Mouse (Mus musculus) hindbrain, embryonic 16.5 days (tissue): ENCODE measurements at regions not wholly inside any gene's neighbourhood (a gene's known extent, or its start where the extent isn't known, plus 50 kb on each side); places are given as distances from the start of the nearest gene placed in this dataset.

ENCODE experiments used
- ATAC-seq: fragments of 200-750 bp; cut with Nextera tagmentation; 2 replicates; pipeline ENCODE4 v1.8.0; 2017; ENCODE audit warnings: moderate TSS enrichment, moderate library complexity
- H3K27ac ChIP-seq: fragments of 300-500 bp; sonication (generic); 2 replicates; pipeline ENCODE4 v1.5.1; 2014; ENCODE audit warnings: low read depth, mild to moderate bottlenecking, control low read depth, low read length, moderate library complexity
- H3K27me3 ChIP-seq: fragments of 300-500 bp; sonication (generic); replicated peaks from 2 replicates; pipeline ENCODE4 v1.6.1; 2014; ENCODE audit warnings: low read length; ENCODE audit not compliant: control insufficient read depth, insufficient read depth
- H3K36me3 ChIP-seq: fragments of 300-500 bp; sonication (generic); 2 replicates; pipeline ENCODE4 v1.6.1; 2014; ENCODE audit warnings: mild to moderate bottlenecking, low read length, moderate library complexity, mixed read lengths; ENCODE audit not compliant: control insufficient read depth, insufficient read depth
- H3K4me1 ChIP-seq: fragments of 300-500 bp; sonication (generic); 2 replicates; pipeline ENCODE4 v1.6.1; 2014; ENCODE audit warnings: low read depth, low read length; ENCODE audit not compliant: control insufficient read depth, insufficient read depth
- H3K4me2 ChIP-seq: fragments of 300-500 bp; sonication (generic); 2 replicates; pipeline ENCODE4 v1.6.1; 2014; ENCODE audit warnings: mild to moderate bottlenecking, low read length, control low read depth, moderate library complexity
- H3K4me3 ChIP-seq: fragments of 300-500 bp; sonication (generic); 2 replicates; pipeline ENCODE4 v1.5.1; 2014; ENCODE audit warnings: mild to moderate bottlenecking, low read length, control low read depth, moderate library complexity
- H3K9ac ChIP-seq: fragments of 300-500 bp; sonication (generic); 2 replicates; pipeline ENCODE4 v1.6.1; 2014; ENCODE audit warnings: low read depth, mild to moderate bottlenecking, control low read depth, low read length, moderate library complexity
- H3K9me3 ChIP-seq: fragments of 300-500 bp; sonication (generic); 2 replicates; pipeline ENCODE4 v1.6.1; 2014; ENCODE audit warnings: mild to moderate bottlenecking, low read length, moderate library complexity; ENCODE audit not compliant: control insufficient read depth
- WGBS: fragments of 180-500 bp; shearing (Covaris S2); extraction: QIAGEN DNeasy Blood & Tissue Kit; methylation state at CpG from one replicate; pipeline ENCODE4 v1.1.7; 2014; 5-methylcytosine and 5-hydroxymethylcytosine counted together

GRCm38 (mm10) chr13:107637269-107637668 lies 407.0 kb upstream of the Smim15 start:
- Histone ChIP-seq H3K4me3 (no peak overlapping the region), H3K27ac (no peak overlapping the region), H3K4me2 (no peak overlapping the region), H3K4me1 (no peaks in the 10 kb centered on the region), H3K9me3 (no peaks in the 10 kb centered on the region), H3K36me3 (no peaks in the 10 kb centered on the region), H3K9ac (no peak overlapping the region), H3K27me3 (no peaks in the 10 kb centered on the region)
- no peak for ATAC-seq
- WGBS, result 93% methylated on average over 5 of the region's 5 CpGs

- ATAC-seq, result no peak
- Histone ChIP-seq H3K9ac (no peak overlapping the region; the same call in 1 of the 2 replicates), H3K27ac (no peak overlapping the region), H3K36me3 (no peaks in the 10 kb centered on the region), H3K27me3 (no peaks in the 10 kb centered on the region), H3K4me1 (no peaks in the 10 kb centered on the region), H3K4me2 (no peak overlapping the region), H3K4me3 (no peak overlapping the region), H3K9me3 (no peaks in the 10 kb centered on the region)
- WGBS, result 31% methylated on average over 5 of the region's 5 CpGs
Observed at GRCm38 (mm10) chr13:107635114-107635513, 409.1 kb upstream of the Smim15 start.

- Histone ChIP-seq H3K36me3 (no peaks in the 10 kb centered on the region), H3K9me3 (no peaks in the 10 kb centered on the region), H3K4me2 (no peak overlapping the region), H3K27ac (no peak overlapping the region), H3K4me3 (no peak overlapping the region), H3K27me3 (peaks cover 3% of the 10 kb centered on the region), H3K4me1 (no peaks in the 10 kb centered on the region), H3K9ac (no peak overlapping the region)
- WGBS, result 59% methylated on average over 2 of the region's 2 CpGs
- no peak for ATAC-seq
Observed at GRCm38 (mm10) chr13:107627073-107627472, 417.2 kb upstream of the Smim15 start.

GRCm38 (mm10) chr13:107626670-107627069 lies 417.6 kb upstream of the Smim15 start:
- peaks cover 3% of the 10 kb centered on the region for H3K27me3 ChIP-seq
- no peak overlapping the region for H3K27ac ChIP-seq
- WGBS, result 68% methylated on average over 8 of the region's 8 CpGs
- no peak overlapping the region for H3K9ac ChIP-seq
- ATAC-seq, result no peak
- no peaks in the 10 kb centered on the region for H3K9me3 ChIP-seq
- no peak overlapping the region for H3K4me2 ChIP-seq
- H3K36me3 ChIP-seq, result no peaks in the 10 kb centered on the region
- no peak overlapping the region for H3K4me3 ChIP-seq
- no peaks in the 10 kb centered on the region for H3K4me1 ChIP-seq

GRCm38 (mm10) chr13:107621337-107621736 lies 422.9 kb upstream of the Smim15 start:
- Histone ChIP-seq H3K27me3 (peaks cover 3% of the 10 kb centered on the region), H3K4me2 (no peak overlapping the region), H3K4me1 (peaks cover 19% of the 10 kb centered on the region), H3K9me3 (no peaks in the 10 kb centered on the region), H3K36me3 (no peaks in the 10 kb centered on the region), H3K27ac (no peak overlapping the region), H3K4me3 (no peak overlapping the region), H3K9ac (no peak overlapping the region)
- no peak for ATAC-seq
- 68% methylated on average over 2 of the region's 2 CpGs for WGBS

- 72% methylated on average over 2 of the region's 2 CpGs for WGBS
- H3K4me1 ChIP-seq, result peaks cover 19% of the 10 kb centered on the region
- no peaks in the 10 kb centered on the region for H3K36me3 ChIP-seq
Observed at GRCm38 (mm10) chr13:107620887-107621286, 423.4 kb upstream of the Smim15 start.

GRCm38 (mm10) chr13:107620210-107620609 lies 424.0 kb upstream of the Smim15 start:
- ATAC-seq, result no peak
- Histone ChIP-seq H3K27me3 (peaks cover 5% of the 10 kb centered on the region), H3K9ac (no peak overlapping the region), H3K4me2 (no peak overlapping the region), H3K27ac (no peak overlapping the region), H3K9me3 (no peaks in the 10 kb centered on the region), H3K4me1 (peaks cover 19% of the 10 kb centered on the region), H3K36me3 (no peaks in the 10 kb centered on the region), H3K4me3 (no peak overlapping the region)
- WGBS, result 22% methylated on average over 6 of the region's 6 CpGs

More at GRCm38 (mm10) chr13:107620887-107621286, 423.4 kb upstream of the Smim15 start:
- no peak for ATAC-seq
- peaks cover 3% of the 10 kb centered on the region for H3K27me3 ChIP-seq
- H3K9me3 ChIP-seq, result no peaks in the 10 kb centered on the region
- H3K27ac ChIP-seq, result no peak overlapping the region
- H3K4me3 ChIP-seq, result no peak overlapping the region
- no peak overlapping the region for H3K4me2 ChIP-seq
- H3K9ac ChIP-seq, result no peak overlapping the region

- Histone ChIP-seq H3K27me3 (peaks cover 5% of the 10 kb centered on the region), H3K4me2 (no peak overlapping the region), H3K4me3 (no peak overlapping the region), H3K4me1 (peaks cover 19% of the 10 kb centered on the region), H3K9me3 (no peaks in the 10 kb centered on the region), H3K27ac (no peak overlapping the region), H3K36me3 (no peaks in the 10 kb centered on the region), H3K9ac (no peak overlapping the region)
- 27% methylated on average over 9 of the region's 9 CpGs for WGBS
- 0 out of 2 replicates have a peak, but pooled peaks have one; percentile 32 for ATAC-seq
Observed at GRCm38 (mm10) chr13:107619430-107619927, 424.8 kb upstream of the Smim15 start.

GRCm38 (mm10) chr13:107618796-107619429 lies 425.3 kb upstream of the Smim15 start:
- H3K36me3 ChIP-seq, result no peaks in the 10 kb centered on the region
- peaks cover 19% of the 10 kb centered on the region for H3K4me1 ChIP-seq
- H3K9ac ChIP-seq, result no peak overlapping the region
- peaks cover 5% of the 10 kb centered on the region for H3K27me3 ChIP-seq
- no peaks in the 10 kb centered on the region for H3K9me3 ChIP-seq
- H3K4me2 ChIP-seq, result no peak overlapping the region
- no peak overlapping the region for H3K27ac ChIP-seq
- ATAC-seq, result no peak
- WGBS, result 25% methylated on average over 15 of the region's 15 CpGs
- H3K4me3 ChIP-seq, result no peak overlapping the region
